Mouse (Mus musculus) cortical plate, adult 2 months (tissue): ENCODE data around the gene Alcam. TPM values are rescaled to one million over a fixed set of nuclear protein-coding genes. Genes with fewer than 3 reads are reported as not detected.

Experiments
- H3K27ac ChIP-seq: fragments of 200-500 bp; 2 replicates; pipeline ENCODE4 v1.5.1; 2012; ENCODE audit warnings: low read length, control low read depth, inconsistent platforms; ENCODE audit not compliant: insufficient read depth
- H3K4me1 ChIP-seq: fragments of 200-500 bp; 2 replicates; pipeline ENCODE4 v1.6.1; 2011; ENCODE audit warnings: low read length; ENCODE audit not compliant: control insufficient read depth, insufficient read depth
- H3K4me3 ChIP-seq: fragments of 200-500 bp; 2 replicates; pipeline ENCODE4 v1.5.1; 2011; ENCODE audit warnings: mild to moderate bottlenecking, low read length, control low read depth; ENCODE audit not compliant: insufficient read depth
- CTCF ChIP-seq: fragments of 200-500 bp; IDR thresholded peaks from 2 replicates; pipeline ENCODE4 v1.5.1; 2011; ENCODE audit warnings: mild to moderate bottlenecking, control low read depth, low read length; ENCODE audit not compliant: insufficient read depth; ENCODE audit errors: extremely low read depth
- POLR2A ChIP-seq: fragments of 200-500 bp; IDR thresholded peaks from 2 replicates; pipeline ENCODE4 v1.6.1; 2011; ENCODE audit warnings: mild to moderate bottlenecking, low read length, control low read depth; ENCODE audit not compliant: insufficient read depth; ENCODE audit errors: extremely low read depth
- polyA plus RNA-seq: library from polyadenylated mRNA; depleted of rRNA; stranded (reverse); fragments of >200 nt; gene quantifications from 2 replicates; pipeline ENCODE4 v1.2.3, GENCODE M21; 2012

Alcam gene
- polyA plus RNA-seq, 1 experiment: 57.2 TPM

DNA sequence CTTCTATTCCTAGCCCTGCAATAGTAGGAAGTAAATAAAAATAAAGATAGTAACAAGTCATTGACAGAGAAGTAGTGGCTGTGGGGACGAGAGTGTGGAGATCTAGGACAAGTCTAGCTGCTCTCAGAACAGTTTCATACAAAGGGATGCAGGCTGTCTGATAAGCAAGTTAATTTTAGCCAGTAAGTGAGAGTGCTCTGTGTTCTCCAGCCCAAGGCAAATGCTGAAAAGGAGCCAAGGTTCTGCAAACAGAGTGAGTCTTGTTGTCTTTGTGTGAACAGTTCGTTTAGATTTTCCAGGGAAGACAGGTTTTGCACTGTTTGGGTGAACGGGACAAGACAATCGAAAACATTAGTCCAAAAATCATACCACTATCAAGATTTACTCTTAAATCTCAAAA, 25.4 kb downstream of the Alcam start:
- H3K27ac ChIP-seq: no peak overlapping the region
- no peak for TF ChIP-seq CTCF
- no peak for TF ChIP-seq POLR2A
- H3K4me3 ChIP-seq: no peak overlapping the region
- H3K4me1 ChIP-seq: no peaks in the 10 kb centered on the region

DNA sequence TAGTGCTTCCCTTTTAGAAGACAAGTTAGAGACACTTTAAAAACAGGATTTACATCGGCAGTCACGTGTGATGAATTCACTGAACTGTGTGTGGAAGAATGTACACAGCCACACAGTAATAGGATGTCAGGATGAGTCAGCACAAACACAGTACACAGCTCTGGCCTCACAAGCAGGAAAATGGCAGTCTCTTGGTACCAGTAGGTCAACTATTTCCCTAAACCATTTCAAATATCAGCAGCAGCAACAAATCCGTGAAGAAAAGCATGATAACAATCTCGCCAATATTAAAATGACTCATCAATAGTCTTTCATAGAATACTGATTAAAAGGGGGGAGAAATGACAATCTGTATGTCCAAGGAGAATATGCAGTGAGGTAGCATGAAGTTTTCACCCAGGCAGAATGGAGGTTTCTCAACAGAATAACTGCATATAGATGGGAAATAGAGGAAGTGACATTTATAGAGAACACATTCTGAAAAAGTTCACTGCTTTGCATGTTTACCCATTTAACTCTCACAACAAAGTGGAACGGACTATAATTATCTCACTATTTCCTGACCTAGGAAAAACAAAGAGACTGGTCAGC, 35.2 kb downstream of the Alcam start:
- TF ChIP-seq CTCF (no peak), POLR2A (no peak)
- Histone ChIP-seq H3K4me1 (peaks cover 2% of the 10 kb centered on the region; the same call in 1 of the 2 replicates), H3K27ac (no peak overlapping the region), H3K4me3 (no peak overlapping the region)

DNA sequence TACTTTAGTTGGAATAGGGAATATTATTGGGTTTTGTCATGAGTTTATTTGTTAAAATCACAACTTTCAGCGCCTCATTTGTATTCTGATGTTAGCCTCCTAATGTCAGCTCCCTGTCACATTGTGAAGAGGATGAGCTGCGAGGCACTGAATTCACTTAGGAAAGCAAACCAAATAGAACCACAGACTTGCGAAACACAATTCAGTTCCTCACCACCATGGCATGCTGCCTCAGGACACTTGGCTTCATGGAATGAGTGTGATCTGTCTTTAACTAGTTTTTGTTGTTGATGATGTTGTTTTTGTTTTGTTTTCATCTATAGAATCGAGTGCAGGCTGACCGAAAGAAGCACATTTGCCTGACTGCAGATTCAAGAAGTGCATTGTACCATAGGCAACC, 35.9 kb downstream of the Alcam start:
- Histone ChIP-seq H3K27ac (no peak overlapping the region), H3K4me3 (no peak overlapping the region), H3K4me1 (peaks cover 2% of the 10 kb centered on the region; the same call in 1 of the 2 replicates)
- TF ChIP-seq POLR2A (no peak), CTCF (no peak)

DNA sequence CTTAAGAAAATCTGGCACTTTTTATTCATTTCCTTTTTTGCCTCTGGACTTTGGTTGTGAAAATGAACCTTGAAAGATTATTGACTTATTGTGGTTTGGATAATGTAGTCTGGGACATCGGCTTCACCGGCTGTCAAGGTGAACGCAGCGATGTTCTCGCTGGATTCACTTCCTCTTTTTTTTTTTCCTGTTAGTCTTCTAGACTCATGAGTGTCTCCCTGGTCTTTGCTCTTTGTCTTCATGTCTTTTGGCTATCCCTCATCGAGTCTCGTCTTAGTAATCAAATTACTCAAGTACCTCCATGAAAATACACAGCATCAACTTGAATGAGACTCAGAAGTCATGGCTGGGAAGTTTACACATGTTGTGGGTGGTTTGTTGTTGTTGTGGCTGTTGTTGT, 36.7 kb downstream of the Alcam start:
- TF ChIP-seq CTCF (no peak), POLR2A (no peak)

DNA sequence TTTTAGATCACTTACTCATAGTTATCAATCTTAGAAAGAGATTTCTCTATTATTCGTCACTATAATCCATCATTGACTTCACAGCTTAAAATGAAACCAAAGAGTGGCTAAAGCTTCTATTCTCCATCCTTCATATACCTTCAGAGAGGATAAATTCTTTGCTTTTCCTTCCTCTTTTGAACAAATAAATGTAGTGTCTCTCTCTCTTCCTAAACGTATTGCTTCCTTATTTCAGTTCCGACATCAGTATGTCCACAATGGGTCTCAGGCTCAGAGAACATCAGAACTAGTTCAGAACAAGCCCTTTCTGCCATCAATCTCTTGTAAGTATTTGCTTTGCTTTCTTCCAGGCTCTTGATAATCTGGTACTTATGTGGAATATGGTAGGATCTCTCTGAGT, 40.2 kb downstream of the Alcam start:
- Histone ChIP-seq H3K27ac (no peak overlapping the region), H3K4me3 (no peak overlapping the region), H3K4me1 (peaks cover 2% of the 10 kb centered on the region; the same call in 1 of the 2 replicates)
- TF ChIP-seq CTCF (no peak), POLR2A (no peak)

More for the DNA sequence above, 36.7 kb downstream of the Alcam start:
- H3K27ac ChIP-seq: no peak overlapping the region
- no peak overlapping the region for H3K4me3 ChIP-seq
- H3K4me1 ChIP-seq: peaks cover 2% of the 10 kb centered on the region; the same call in 1 of the 2 replicates

DNA sequence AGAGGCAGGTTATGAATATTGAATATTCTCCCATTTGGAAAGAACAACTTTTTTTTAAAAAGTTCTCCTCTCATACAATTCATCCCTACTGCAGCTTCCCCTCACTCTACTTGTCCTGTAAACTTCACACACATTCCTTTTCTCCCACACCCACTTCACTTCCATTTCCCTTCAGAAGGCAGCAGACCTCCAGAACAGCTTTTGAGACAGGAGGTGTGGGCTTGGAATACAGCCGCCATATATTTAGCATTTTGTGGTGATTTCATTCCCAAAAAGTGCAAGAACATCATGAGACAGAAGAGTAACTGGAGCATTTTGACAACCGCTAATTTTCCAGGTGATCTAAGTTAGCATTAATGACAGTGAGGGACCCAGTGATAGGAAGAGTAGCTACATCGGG, 47.8 kb downstream of the Alcam start:
- no peak overlapping the region for H3K4me3 ChIP-seq
- TF ChIP-seq CTCF (no peak), POLR2A (no peak)

DNA sequence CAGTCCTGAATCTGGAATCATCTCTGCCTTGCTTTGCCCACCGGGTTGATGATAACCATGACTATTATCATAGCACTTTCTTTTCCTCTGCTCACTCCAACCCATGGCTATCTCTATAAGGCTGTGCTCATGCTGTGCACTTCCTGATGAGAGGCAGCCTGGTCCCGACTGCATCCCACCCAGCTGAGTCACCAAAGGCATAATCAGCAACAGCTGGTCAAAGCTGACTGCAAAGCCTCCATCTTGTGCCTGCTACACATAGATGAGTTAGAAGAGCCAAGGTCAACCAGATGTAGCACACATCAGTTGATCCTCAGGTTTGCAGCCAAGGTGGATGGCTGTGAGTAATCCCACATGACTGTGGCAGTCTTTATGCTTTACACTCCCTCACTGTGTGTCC, 48.6 kb downstream of the Alcam start:
- Histone ChIP-seq H3K4me3 (no peak overlapping the region), H3K4me1 (no peaks in the 10 kb centered on the region), H3K27ac (no peak overlapping the region)
- no peak for TF ChIP-seq POLR2A
- no peak for TF ChIP-seq CTCF

More for the DNA sequence above, 47.8 kb downstream of the Alcam start:
- H3K27ac ChIP-seq: no peak overlapping the region
- no peaks in the 10 kb centered on the region for H3K4me1 ChIP-seq

DNA sequence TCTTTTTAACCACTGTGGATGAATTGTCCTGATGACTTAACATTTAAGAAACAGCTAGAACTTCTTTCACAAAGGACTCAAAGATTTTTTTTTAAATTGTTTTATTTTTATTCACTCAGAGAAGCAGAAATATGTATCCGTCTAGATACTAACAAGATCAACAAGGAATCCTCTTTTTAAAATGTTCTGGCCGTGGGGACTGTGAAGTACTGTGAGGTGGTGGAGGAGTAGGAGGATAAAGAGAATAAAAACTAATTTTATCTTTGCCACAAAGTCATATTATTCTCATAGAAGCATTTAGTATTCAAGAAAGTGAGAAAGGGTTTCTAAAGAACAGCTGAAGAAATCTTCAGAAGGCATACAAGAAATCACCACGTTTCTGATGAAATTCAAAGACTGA, 54.8 kb downstream of the Alcam start:
- no peak overlapping the region for H3K27ac ChIP-seq
- TF ChIP-seq CTCF (no peak), POLR2A (no peak)
- H3K4me3 ChIP-seq: no peak overlapping the region
- H3K4me1 ChIP-seq: peaks cover 2% of the 10 kb centered on the region

DNA sequence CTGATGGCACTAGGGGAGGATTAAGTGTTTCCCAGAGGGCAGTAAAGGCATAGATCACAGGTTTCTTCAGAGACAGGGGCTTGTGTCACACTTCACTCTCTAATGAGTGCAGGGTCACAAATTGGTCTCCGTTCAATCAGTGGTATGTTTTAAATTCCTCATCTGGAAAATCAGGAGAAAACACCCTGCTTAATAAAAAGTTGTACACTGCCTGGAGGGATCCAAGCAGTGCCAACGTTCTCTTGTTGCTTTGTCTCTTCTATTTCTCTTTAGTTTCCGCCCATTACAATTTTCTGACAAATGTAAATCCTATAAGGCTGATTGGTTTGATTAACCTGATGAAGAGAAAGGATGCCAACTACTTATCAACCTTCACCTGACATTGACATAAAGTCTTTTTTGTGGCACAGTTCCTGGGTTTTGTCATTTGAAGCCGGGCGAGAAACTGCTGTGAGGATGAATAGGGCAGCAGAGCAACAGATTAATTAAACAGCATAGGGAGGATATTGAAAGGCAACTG, 67.0 kb downstream of the Alcam start:
- TF ChIP-seq POLR2A (no peak), CTCF (no peak)

DNA sequence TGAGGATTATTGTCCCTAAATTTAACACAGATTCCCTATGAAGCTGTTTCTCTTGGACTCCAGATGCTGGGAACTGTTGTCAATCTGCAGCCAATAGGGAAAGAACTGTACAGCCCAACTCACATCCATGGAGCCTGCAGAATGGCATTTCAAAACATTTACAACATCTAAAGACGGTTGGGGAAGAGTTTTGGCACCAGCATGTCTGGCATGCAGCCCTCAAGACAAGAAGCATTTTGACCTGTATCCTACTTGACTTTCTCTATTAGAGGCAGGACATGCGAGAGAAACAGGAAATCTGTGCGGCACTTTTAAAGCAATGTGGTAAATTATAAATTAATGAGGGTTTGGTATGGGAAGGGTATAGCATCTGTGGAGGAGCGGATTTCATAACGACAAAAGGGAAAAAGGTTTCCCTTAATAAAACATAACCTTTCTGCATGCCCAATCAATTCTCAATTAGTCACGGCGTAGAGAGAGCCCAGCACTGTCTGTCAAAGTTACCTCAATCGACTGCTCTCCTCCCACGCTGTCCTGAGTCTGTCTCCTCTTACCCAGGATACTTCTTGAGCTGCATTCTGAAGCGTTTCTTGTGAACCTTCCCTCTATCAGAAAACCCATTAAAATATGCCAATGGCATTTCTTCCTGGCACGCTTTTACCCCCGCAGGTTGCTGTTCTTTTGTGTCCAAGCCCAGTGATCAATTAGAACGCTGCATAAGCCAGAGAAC, 70.3 kb downstream of the Alcam start:
- H3K4me3 ChIP-seq: no peak overlapping the region
- no peak for TF ChIP-seq CTCF
- no peak for TF ChIP-seq POLR2A
- no peaks in the 10 kb centered on the region for H3K4me1 ChIP-seq
- no peak overlapping the region for H3K27ac ChIP-seq

More for the DNA sequence above, 67.0 kb downstream of the Alcam start:
- Histone ChIP-seq H3K27ac (no peak overlapping the region), H3K4me1 (no peaks in the 10 kb centered on the region), H3K4me3 (no peak overlapping the region)
